Mouse (Mus musculus) myocyte (in vitro differentiated cells): ENCODE results near the gene Map1s. TPM values are rescaled to one million over a fixed set of nuclear protein-coding genes. Genes with fewer than 3 reads are reported as not detected.

Experiments
- H3K27me3 ChIP-seq: one replicate; pipeline ENCODE4 v1.6.1; 2011; ENCODE audit not compliant: control insufficient read depth, insufficient read depth, insufficient read length
- H3K36me3 ChIP-seq: one replicate; pipeline ENCODE4 v1.6.1; 2011; ENCODE audit not compliant: control insufficient read depth, insufficient read depth
- H3K4me2 ChIP-seq: one replicate; pipeline ENCODE4 v1.6.1; 2011; ENCODE audit warnings: low read depth, control low read depth
- H3K4me3 ChIP-seq: one replicate; pipeline ENCODE4 v1.5.1; 2011; ENCODE audit warnings: mild to moderate bottlenecking, control low read depth, moderate library complexity
- H3K79me2 ChIP-seq: one replicate; pipeline ENCODE4 v1.6.1; 2011; ENCODE audit not compliant: control insufficient read depth, insufficient read depth
- H3ac ChIP-seq: one replicate; pipeline ENCODE4 v1.6.1; 2011; ENCODE audit not compliant: control insufficient read depth, insufficient read length
- CEBPB ChIP-seq: IDR thresholded peaks from 2 replicates; pipeline ENCODE4 v1.6.1; 2011; ENCODE audit warnings: mild to moderate bottlenecking, moderate library complexity; ENCODE audit not compliant: poor library complexity, insufficient read depth, severe bottlenecking
- E2F4 ChIP-seq: IDR thresholded peaks from one replicate; pipeline ENCODE4 v1.6.1; 2011; ENCODE audit warnings: mild to moderate bottlenecking, control low read depth, moderate library complexity; ENCODE audit not compliant: insufficient read depth
- MAX ChIP-seq: IDR thresholded peaks from one replicate; pipeline ENCODE4 v1.6.1; 2011; ENCODE audit warnings: low read depth, mild to moderate bottlenecking, control low read depth
- MYOD1 ChIP-seq, 3 experiments: IDR thresholded peaks; one replicate each; pipeline ENCODE4 v1.6.1; 2011; ENCODE audit warnings: control low read depth in 2 of 3, low read depth in 2 of 3, mild to moderate bottlenecking in 2 of 3, moderate library complexity in 1 of 3; ENCODE audit not compliant: insufficient read length in 2 of 3, control insufficient read depth in 1 of 3
- MYOG ChIP-seq, 3 experiments: IDR thresholded peaks; one replicate each; pipeline ENCODE4 v1.6.1; 2011; ENCODE audit warnings: control low read depth in 2 of 3, low read depth in 2 of 3, mild to moderate bottlenecking in 2 of 3; ENCODE audit not compliant: insufficient read length in 2 of 3, control insufficient read depth in 1 of 3, insufficient read depth in 1 of 3
- POLR2A ChIP-seq: IDR thresholded peaks from one replicate; pipeline ENCODE4 v1.6.1; 2011; ENCODE audit warnings: low read depth, mild to moderate bottlenecking, control low read depth, moderate library complexity; ENCODE audit not compliant: insufficient read length
- POLR2AphosphoS2 ChIP-seq: IDR thresholded peaks from one replicate; pipeline ENCODE4 v1.6.1; 2011; ENCODE audit warnings: low read depth, control low read depth; ENCODE audit not compliant: insufficient read length
- REST ChIP-seq: IDR thresholded peaks from one replicate; pipeline ENCODE4 v1.6.1; 2011; ENCODE audit warnings: mild to moderate bottlenecking, control low read depth, moderate library complexity; ENCODE audit not compliant: insufficient read depth, insufficient read length
- SRF ChIP-seq: IDR thresholded peaks from one replicate; pipeline ENCODE4 v1.6.1; 2011; ENCODE audit warnings: low read depth; ENCODE audit not compliant: control insufficient read depth, insufficient read length
- TCF12 ChIP-seq: IDR thresholded peaks from one replicate; pipeline ENCODE4 v1.6.1; 2011; ENCODE audit warnings: mild to moderate bottlenecking, control low read depth; ENCODE audit not compliant: poor library complexity, insufficient read depth, severe bottlenecking
- TCF3 ChIP-seq: IDR thresholded peaks from one replicate; pipeline ENCODE4 v1.6.1; 2011; ENCODE audit warnings: low read depth, control low read depth; ENCODE audit not compliant: insufficient read length
- USF1 ChIP-seq: IDR thresholded peaks from one replicate; pipeline ENCODE4 v1.6.1; 2011; ENCODE audit warnings: low read depth, mild to moderate bottlenecking, control low read depth, moderate library complexity
- polyA plus RNA-seq: library from polyadenylated mRNA; unstranded; fragments of >200 nt; fragmentation: generic; extraction: Trizol; gene quantifications from one replicate; pipeline ENCODE4 v1.2.1, GENCODE M21; 2012; ENCODE audit warnings: missing spikeins

Map1s gene
- polyA plus RNA-seq, 1 experiment: 62.0 TPM

GRCm38 (mm10) chr8:70900872-70901387 lies 4.8 kb upstream of the Map1s start:
- no peak for TF ChIP-seq REST
- no peak for TF ChIP-seq MYOG (IDR thresholded peaks at IDR 0.05; ENCODE audit: control insufficient read depth in 1 of 3, insufficient read depth in 1 of 3, insufficient read length in 2 of 3, low read depth in 2 of 3)
- no peak for TF ChIP-seq CEBPB
- H3K79me2 ChIP-seq: peaks cover 12% of the 10 kb centered on the region
- no peak overlapping the region for H3K4me3 ChIP-seq
- H3ac ChIP-seq: no peak overlapping the region
- H3K36me3 ChIP-seq: no peaks in the 10 kb centered on the region
- H3K4me2 ChIP-seq: no peak overlapping the region
- H3K27me3 ChIP-seq: no peaks in the 10 kb centered on the region

GRCm38 (mm10) chr8:70902211-70902610 lies 3.5 kb upstream of the Map1s start:
- H3K27me3 ChIP-seq: no peaks in the 10 kb centered on the region
- no peak overlapping the region for H3K4me3 ChIP-seq
- no peak overlapping the region for H3ac ChIP-seq

GRCm38 (mm10) chr8:70903112-70903511 lies 2.6 kb upstream of the Map1s start:
- H3K27me3 ChIP-seq: no peaks in the 10 kb centered on the region
- peaks cover 17% of the 10 kb centered on the region for H3K79me2 ChIP-seq
- no peak overlapping the region for H3K4me2 ChIP-seq
- no peaks in the 10 kb centered on the region for H3K36me3 ChIP-seq
- TF ChIP-seq MYOG (IDR thresholded peaks at IDR 0.05; ENCODE audit: control insufficient read depth in 1 of 3, insufficient read depth in 1 of 3, insufficient read length in 2 of 3, low read depth in 2 of 3) (no peak), POLR2AphosphoS2 (no peak), SRF (no peak), POLR2A (no peak), CEBPB (no peak), MAX (no peak), TCF12 (no peak), TCF3 (no peak), USF1 (no peak), MYOD1 (IDR thresholded peaks at IDR 0.05; ENCODE audit: control insufficient read depth in 1 of 3, insufficient read length in 2 of 3, low read depth in 2 of 3) (no peak), E2F4 (no peak)
- no peak overlapping the region for H3K4me3 ChIP-seq
- H3ac ChIP-seq: no peak overlapping the region

More at GRCm38 (mm10) chr8:70902211-70902610, 3.5 kb upstream of the Map1s start:
- no peak for TF ChIP-seq MAX
- Histone ChIP-seq H3K36me3 (no peaks in the 10 kb centered on the region), H3K4me2 (no peak overlapping the region), H3K79me2 (peaks cover 8% of the 10 kb centered on the region)

- no peaks in the 10 kb centered on the region for H3K36me3 ChIP-seq
- H3K4me2 ChIP-seq: peak overlapping the region; percentile 4
- peaks cover 20% of the 10 kb centered on the region for H3K79me2 ChIP-seq
- H3K4me3 ChIP-seq: no peak overlapping the region
- no peak for TF ChIP-seq CEBPB
- no peak for TF ChIP-seq SRF
- no peak for TF ChIP-seq MYOG (IDR thresholded peaks at IDR 0.05; ENCODE audit: control insufficient read depth in 1 of 3, insufficient read depth in 1 of 3, insufficient read length in 2 of 3, low read depth in 2 of 3)
- no peak for TF ChIP-seq REST
- no peak for TF ChIP-seq USF1
- H3K27me3 ChIP-seq: no peaks in the 10 kb centered on the region
- H3ac ChIP-seq: no peak overlapping the region
These were observed 2.1 kb upstream of the Map1s start for GRCm38 (mm10) chr8:70903582-70903981.

GRCm38 (mm10) chr8:70904532-70904931 lies 1.2 kb upstream of the Map1s start:
- Histone ChIP-seq H3K36me3 (no peaks in the 10 kb centered on the region), H3K27me3 (no peaks in the 10 kb centered on the region), H3K4me2 (no peak overlapping the region), H3K79me2 (peaks cover 30% of the 10 kb centered on the region), H3K4me3 (peak overlapping the region; percentile 46), H3ac (no peak overlapping the region)
- TF ChIP-seq POLR2A (no peak), CEBPB (no peak), MAX (no peak), REST (no peak), TCF3 (no peak)

GRCm38 (mm10) chr8:70905463-70905830 lies 285 bp upstream of the Map1s start:
- peak overlapping the region; percentile 46 for H3K4me3 ChIP-seq
- H3K27me3 ChIP-seq: no peaks in the 10 kb centered on the region
- no peaks in the 10 kb centered on the region for H3K36me3 ChIP-seq
- TF ChIP-seq MYOD1 (IDR thresholded peaks at IDR 0.05; ENCODE audit: control insufficient read depth in 1 of 3, insufficient read length in 2 of 3, low read depth in 2 of 3) (no peak), SRF (no peak), E2F4 (no peak), POLR2A (no peak), REST (no peak), MAX (no peak), USF1 (no peak), CEBPB (no peak), MYOG (IDR thresholded peaks at IDR 0.05; ENCODE audit: control insufficient read depth in 1 of 3, insufficient read depth in 1 of 3, insufficient read length in 2 of 3, low read depth in 2 of 3) (no peak), TCF12 (no peak), POLR2AphosphoS2 (no peak), TCF3 (no peak)
- H3ac ChIP-seq: peak overlapping the region; percentile 85
- H3K4me2 ChIP-seq: peak overlapping the region; percentile 85
- H3K79me2 ChIP-seq: peaks cover 32% of the 10 kb centered on the region
